Mouse (Mus musculus) olfactory bulb, adult 2 months (tissue): ENCODE data around the gene Ppp4r3b. TPM values are rescaled to one million over a fixed set of nuclear protein-coding genes. Genes with fewer than 3 reads are reported as not detected.

Source experiments
- H3K27ac ChIP-seq: fragments of 200-500 bp; 2 replicates; pipeline ENCODE4 v1.5.1; 2012; ENCODE audit warnings: low read depth, low read length; ENCODE audit not compliant: insufficient read depth
- H3K4me1 ChIP-seq: fragments of 200-500 bp; 2 replicates; pipeline ENCODE4 v1.6.1; 2012; ENCODE audit warnings: low read length; ENCODE audit not compliant: control insufficient read depth, insufficient read depth
- H3K4me3 ChIP-seq: fragments of 200-500 bp; 2 replicates; pipeline ENCODE4 v1.5.1; 2012; ENCODE audit warnings: mild to moderate bottlenecking, low read depth, low read length, moderate library complexity; ENCODE audit not compliant: insufficient read depth
- CTCF ChIP-seq: fragments of 200-500 bp; IDR thresholded peaks from 2 replicates; pipeline ENCODE4 v1.5.1; 2012; ENCODE audit warnings: low read depth, mild to moderate bottlenecking, low read length, moderate library complexity; ENCODE audit not compliant: insufficient read depth
- POLR2A ChIP-seq: fragments of 200-500 bp; IDR thresholded peaks from 2 replicates; pipeline ENCODE4 v1.6.1; 2012; ENCODE audit warnings: mild to moderate bottlenecking, low read depth, low read length, moderate library complexity; ENCODE audit not compliant: insufficient read depth
- WGBS: fragments of 180-500 bp; shearing (Covaris S2); methylation state at CpG from one replicate; pipeline ENCODE4 v1.1.7; 2018; 5-methylcytosine and 5-hydroxymethylcytosine counted together
- polyA plus RNA-seq: library from polyadenylated mRNA; stranded (reverse); fragments of >200 nt; gene quantifications from 2 replicates; pipeline ENCODE4 v1.2.4, GENCODE M21; 2012; ENCODE audit warnings: low replicate concordance; ENCODE audit not compliant: missing spikeins, insufficient read depth, insufficient read length

Gene Ppp4r3b
- polyA plus RNA-seq, 1 experiment = not detected

DNA sequence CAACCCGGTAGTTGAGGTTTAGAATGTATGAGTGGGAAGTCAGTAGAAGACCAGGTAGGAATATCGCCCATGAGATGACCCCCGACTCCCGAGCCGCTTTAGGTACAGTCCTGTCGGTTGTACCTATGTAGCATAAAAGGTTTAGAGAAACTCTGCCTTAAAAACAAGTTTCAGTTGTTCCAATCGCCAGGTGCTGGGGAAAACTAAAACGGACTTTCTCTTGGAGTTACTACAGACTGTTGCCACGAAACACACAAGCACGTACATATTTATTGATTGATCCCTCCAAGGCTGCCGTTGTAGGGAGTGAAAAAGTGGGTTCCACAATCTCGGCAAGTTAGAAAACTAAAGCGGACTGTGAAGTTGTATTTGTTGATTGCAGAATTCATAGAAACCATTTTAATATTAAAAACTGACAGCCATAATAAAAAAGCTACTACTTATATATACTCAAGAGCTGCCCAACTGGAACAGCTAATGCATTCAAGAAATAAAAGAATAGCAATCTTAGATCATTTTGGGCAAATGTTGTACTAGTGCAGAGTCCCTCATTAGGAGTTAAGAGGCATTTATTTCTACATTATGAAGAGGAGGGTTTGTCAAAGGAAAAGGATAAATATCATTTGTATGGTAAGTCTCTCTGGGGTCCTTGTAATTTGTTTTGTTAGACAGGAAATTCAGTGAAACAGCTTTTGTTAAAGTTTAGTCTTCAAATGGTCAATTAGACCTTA lies 1.2 kb downstream of the Ppp4r3b start:
- 3% methylated on average over 13 of the region's 13 CpGs for WGBS
- TF ChIP-seq POLR2A = no peak
- no peak for TF ChIP-seq CTCF
- no peaks in the 10 kb centered on the region for H3K4me1 ChIP-seq
- peak overlapping the region; percentile 85 for H3K4me3 ChIP-seq
- no peak overlapping the region for H3K27ac ChIP-seq

DNA sequence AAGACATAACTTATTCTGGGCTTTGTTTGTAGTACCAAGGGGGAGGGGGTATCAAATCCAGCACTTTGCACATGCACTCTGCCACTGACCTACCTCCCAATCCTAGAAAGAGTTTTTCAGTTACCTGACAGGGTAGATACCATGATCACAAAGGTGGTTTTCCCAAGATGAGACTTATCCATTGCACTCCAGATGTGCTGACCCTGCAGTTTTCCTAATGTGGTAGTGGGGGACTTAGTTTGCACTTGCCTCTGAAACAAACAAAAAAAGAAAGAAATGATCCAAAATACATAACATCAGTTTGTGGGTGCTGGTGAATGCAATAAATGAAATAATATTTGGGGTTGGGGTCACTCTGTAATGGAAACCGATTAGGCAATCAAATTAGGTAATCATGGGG lies 6.6 kb downstream of the Ppp4r3b start:
- TF ChIP-seq POLR2A (no peak), CTCF (no peak)
- Histone ChIP-seq H3K4me1 (no peaks in the 10 kb centered on the region), H3K27ac (no peak overlapping the region), H3K4me3 (no peak overlapping the region)
- 93% methylated on average over 1 of the region's 1 CpGs for WGBS

DNA sequence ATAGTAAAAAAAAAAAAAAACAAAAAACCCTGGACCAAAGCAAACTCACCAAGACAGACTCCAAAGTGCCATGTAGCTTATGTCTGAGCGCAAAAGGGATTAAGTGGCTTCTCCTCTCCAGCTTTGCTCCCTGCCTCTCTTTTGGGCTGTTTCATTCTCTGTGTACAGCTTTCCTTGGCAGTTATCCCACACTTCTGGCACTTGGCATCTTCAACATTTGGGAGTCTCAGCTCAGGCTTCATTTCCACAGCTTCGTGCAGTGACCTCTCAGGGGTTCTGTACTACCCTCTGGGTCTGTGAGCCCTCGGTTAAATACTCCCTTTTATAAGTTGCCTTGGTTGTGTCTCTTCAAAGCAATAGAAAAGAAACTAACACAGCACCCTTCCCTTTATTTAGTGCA lies 8.0 kb downstream of the Ppp4r3b start:
- Histone ChIP-seq H3K4me1 (no peaks in the 10 kb centered on the region), H3K27ac (no peak overlapping the region), H3K4me3 (no peak overlapping the region)
- WGBS = 28% methylated on average over 3 of the region's 3 CpGs
- TF ChIP-seq POLR2A (no peak), CTCF (no peak)

DNA sequence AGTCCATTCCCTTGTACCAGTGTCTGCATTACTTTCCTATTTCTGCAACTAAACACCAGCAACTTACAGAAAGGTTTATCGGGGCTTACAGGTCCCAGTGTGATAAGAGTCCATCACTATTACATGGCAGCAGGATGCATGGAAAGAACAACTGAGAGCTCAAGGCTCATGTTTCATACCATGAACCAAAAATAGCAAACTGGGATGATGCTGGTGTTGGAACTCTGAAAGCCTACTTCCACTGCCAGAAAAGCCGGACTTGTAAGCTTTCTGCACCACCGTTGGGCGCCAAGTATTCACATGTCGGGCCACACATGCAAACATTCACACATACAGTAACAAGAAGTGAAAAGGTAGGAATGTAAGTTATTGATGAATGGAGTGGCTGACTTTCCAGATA lies 9.1 kb downstream of the Ppp4r3b start:
- 87% methylated on average over 5 of the region's 5 CpGs for WGBS
- TF ChIP-seq CTCF (no peak), POLR2A (no peak)
- Histone ChIP-seq H3K27ac (no peak overlapping the region), H3K4me3 (no peak overlapping the region), H3K4me1 (no peaks in the 10 kb centered on the region)

DNA sequence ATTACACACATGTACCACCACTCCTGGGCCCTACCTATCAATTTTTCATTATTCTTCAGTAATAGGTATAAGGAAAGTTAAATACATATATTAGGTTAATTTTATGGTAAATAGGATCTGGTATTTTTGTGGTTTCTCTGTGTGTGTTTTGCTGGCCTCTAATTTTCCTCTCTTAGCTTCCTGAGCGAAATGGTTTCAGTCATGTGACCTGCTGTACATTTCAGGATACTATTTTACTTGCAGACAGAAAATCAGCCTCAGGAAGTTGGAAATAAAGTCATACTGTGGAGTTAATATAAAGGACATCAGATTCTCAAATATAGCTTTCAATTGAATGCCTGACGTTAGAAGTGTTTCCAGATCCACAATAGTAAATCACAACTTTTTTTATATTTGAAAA lies 16.3 kb downstream of the Ppp4r3b start:
- H3K27ac ChIP-seq = no peak overlapping the region
- H3K4me3 ChIP-seq = no peak overlapping the region
- no peak for TF ChIP-seq CTCF
- WGBS = 62% methylated on average over 2 of the region's 2 CpGs
- H3K4me1 ChIP-seq = no peaks in the 10 kb centered on the region

DNA sequence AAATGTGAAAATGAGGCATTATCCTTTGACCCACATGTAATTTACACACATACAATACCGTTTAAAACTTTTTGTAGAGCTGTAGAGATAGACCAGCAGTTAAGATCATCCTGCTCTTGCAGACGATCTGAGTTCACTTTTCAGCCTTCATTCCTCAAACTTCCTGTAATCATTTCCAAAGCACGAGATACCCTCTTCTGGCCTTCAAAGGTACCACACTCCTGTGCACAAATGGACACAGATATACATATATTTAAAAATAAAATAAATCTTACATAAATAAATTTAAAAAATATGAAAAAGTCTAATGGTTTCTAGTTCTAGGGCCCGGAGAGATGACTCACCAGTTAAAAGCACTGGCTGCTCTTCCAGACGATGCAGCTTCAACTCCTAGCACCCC lies 31.0 kb downstream of the Ppp4r3b start:
- no peak overlapping the region for H3K27ac ChIP-seq
- TF ChIP-seq CTCF (no peak), POLR2A (no peak)
- 60% methylated on average over 5 of the region's 5 CpGs for WGBS
- no peaks in the 10 kb centered on the region for H3K4me1 ChIP-seq
- no peak overlapping the region for H3K4me3 ChIP-seq

DNA sequence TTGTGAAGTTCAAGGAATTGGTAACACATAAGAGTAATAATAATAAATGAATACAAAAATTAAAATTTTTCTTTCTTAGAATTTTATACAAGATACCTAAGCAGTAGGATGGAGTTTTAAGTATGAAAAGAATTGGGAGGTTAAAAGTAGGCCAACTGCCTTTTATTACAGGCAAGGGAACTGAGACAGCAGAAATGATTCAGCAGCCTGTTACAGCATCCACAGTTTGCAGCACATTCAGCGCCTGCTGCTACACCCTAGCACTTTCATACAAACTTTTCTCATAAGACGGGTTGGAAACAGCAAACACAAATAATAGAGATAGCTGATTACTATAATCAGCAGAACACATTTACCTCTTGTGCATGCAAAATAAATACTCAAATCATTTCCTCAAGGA lies 37.1 kb downstream of the Ppp4r3b start:
- no peak for TF ChIP-seq POLR2A
- TF ChIP-seq CTCF = no peak
- WGBS = 44% methylated on average over 2 of the region's 2 CpGs
- Histone ChIP-seq H3K4me1 (no peaks in the 10 kb centered on the region), H3K27ac (no peak overlapping the region), H3K4me3 (no peak overlapping the region)

DNA sequence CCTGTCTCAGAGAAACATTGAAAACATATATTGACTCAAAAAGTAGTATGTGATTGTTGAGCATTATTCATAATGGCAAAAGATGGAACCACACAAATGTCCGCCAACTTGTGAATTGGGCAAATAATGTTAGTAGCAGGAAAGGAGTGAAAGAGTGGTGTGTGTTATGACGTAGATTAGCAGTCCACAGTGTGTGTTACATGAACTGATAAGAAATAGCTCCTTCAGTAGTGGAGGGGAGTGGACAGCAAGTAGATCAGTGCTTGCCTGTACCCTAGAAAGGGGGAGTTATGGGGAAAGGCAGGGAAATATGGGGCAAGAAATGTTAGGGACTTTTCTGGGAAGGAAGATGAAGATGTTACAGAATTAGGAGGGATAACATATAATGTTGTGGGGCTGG lies 43.5 kb downstream of the Ppp4r3b start:
- Histone ChIP-seq H3K4me1 (no peaks in the 10 kb centered on the region), H3K4me3 (no peak overlapping the region), H3K27ac (no peak overlapping the region)
- WGBS = 94% methylated on average over 2 of the region's 2 CpGs
- TF ChIP-seq CTCF (no peak), POLR2A (no peak)

DNA sequence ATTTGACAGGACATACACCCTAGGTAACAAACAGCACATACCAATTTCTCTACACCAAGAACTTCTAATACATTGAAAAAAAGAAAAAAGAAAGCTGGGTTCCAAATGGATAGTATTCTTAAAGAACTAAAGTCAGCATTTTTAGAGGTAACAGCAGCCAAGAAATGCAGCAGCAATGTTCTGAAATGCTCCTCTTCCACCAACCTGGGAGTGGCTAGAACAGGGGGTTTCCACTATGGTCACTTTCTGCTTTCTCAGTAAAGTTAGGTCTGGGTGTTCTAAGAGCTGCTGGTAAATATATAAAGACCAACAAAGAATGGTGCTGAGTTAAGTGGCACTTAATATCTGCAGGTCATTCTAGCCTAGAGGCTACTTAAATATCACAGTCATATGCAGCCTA lies 46.4 kb downstream of the Ppp4r3b start:
- Histone ChIP-seq H3K4me3 (no peak overlapping the region), H3K4me1 (no peaks in the 10 kb centered on the region), H3K27ac (no peak overlapping the region)
- TF ChIP-seq POLR2A (no peak), CTCF (no peak)

DNA sequence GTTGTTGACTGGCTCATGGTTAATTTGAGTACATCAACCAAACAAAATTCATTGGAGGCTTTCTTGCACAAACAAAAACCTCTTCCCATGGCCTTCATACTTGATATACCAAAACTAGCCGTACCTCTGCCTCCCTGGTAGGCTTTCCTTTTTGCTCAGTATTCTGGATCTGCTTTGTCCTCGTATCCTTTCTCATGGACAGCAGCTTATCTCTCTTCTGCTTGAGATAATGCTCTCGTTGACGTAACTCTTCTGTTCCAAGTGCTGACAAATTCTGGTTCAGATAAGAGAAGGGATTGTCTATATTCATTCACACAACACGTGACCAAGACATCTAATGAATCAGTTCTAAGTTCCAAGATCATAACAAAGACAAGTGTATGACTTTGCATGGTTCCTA lies 49.6 kb downstream of the Ppp4r3b start:
- Histone ChIP-seq H3K4me1 (peaks cover 2% of the 10 kb centered on the region; the same call in 1 of the 2 replicates), H3K4me3 (no peak overlapping the region), H3K27ac (no peak overlapping the region)
- 92% methylated on average over 5 of the region's 5 CpGs for WGBS
- no peak for TF ChIP-seq CTCF
- no peak for TF ChIP-seq POLR2A

DNA sequence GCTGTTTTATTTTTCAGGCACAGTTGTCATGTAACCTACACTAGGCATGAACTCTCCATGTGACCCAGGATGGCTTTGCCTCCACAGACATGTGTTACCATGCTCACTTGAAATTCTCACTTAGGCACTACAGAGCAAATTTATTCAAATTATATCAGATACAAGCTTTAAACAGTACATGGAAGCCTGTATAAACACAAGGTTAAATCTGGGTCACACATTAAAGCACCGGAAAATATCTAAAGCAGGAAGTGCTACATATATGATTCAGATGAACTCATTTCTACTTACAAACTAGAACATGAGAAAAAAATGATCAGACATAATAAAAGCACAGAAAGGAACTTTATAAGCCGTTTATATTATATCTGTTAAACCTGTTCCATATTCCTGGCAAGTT lies 52.1 kb downstream of the Ppp4r3b start:
- H3K4me3 ChIP-seq = no peak overlapping the region
- H3K4me1 ChIP-seq = peaks cover 2% of the 10 kb centered on the region; the same call in 1 of the 2 replicates
- WGBS = 92% methylated on average over 2 of the region's 2 CpGs
- TF ChIP-seq POLR2A = no peak
- no peak for TF ChIP-seq CTCF
- H3K27ac ChIP-seq = no peak overlapping the region
